Mouse (Mus musculus) left cerebral cortex, adult 18-20 months (tissue): ENCODE measurements around the gene Vps37c. TPM values are rescaled to one million over a fixed set of nuclear protein-coding genes. Genes with fewer than 3 reads are reported as not detected.

Source experiments
- DNase-seq, 2 experiments: peaks; one replicate each; pipeline ENCODE4 v3.0.0; 2021 to 2022; ENCODE audit warnings: low spot score in 2 of 2, mixed read lengths in 1 of 2
- total RNA-seq, 2 experiments: library from RNA; stranded (reverse); gene quantifications; 2 replicates each; pipeline ENCODE4 v1.2.3; 2021

Gene Vps37c
- total RNA-seq, 2 experiments from 2014 or later = 21.7 to 25.8 TPM

- no peak for DNase-seq
Observed at GRCm38 (mm10) chr19:10685081-10685480, 3.5 kb upstream of the Vps37c start.

- no peak for DNase-seq
Observed at GRCm38 (mm10) chr19:10685727-10686126, 2.8 kb upstream of the Vps37c start.

GRCm38 (mm10) chr19:10689470-10690166 is 1.1 kb downstream of the Vps37c start:
- DNase-seq = no peak

- no peak for DNase-seq
Observed at GRCm38 (mm10) chr19:10690336-10690735, 1.8 kb downstream of the Vps37c start.

GRCm38 (mm10) chr19:10691121-10691520 is 2.6 kb downstream of the Vps37c start:
- DNase-seq = no peak

DNA sequence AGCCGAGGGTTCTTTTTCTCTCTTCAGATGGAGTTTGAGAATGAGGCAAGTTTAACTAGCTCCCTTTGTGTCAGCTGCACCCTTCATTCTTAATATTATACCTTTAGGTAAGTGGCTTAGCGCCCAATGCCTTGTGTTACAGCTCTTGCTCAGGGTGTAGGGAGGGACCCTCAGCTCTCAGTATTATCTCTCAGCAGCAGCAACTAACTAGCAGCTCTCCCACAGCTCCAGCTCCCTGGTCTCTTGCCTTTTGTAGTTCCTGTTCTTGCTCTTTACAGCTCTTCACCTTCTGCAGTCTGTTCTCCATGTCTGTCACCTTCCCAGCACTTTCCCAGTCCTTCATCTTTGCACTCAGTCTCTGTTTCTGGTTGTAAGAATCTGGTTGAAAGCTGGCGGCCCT is 3.1 kb downstream of the Vps37c start:
- no peak for DNase-seq

DNA sequence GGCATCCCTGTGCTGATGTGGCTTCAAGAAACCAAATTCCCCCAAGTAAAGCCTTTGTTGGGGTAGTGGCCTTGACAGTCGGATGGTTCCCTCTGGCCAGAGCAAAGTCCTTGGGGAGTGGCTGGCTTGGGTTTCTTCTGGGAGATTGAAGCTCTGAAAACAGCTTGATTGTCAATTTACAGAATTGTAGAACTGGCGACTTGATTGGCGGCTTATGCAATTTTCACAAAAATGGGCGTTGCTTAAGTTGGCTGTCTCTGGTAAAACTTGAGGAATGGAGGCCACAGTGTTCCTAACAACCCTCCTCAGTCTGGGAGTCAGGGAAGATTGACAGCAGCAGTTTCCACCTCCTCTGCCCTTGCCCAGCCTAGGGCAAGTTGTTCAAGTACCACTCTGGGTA is 3.8 kb downstream of the Vps37c start:
- DNase-seq = no peak

GRCm38 (mm10) chr19:10693926-10694682 is 5.6 kb downstream of the Vps37c start:
- DNase-seq = no peak

DNA sequence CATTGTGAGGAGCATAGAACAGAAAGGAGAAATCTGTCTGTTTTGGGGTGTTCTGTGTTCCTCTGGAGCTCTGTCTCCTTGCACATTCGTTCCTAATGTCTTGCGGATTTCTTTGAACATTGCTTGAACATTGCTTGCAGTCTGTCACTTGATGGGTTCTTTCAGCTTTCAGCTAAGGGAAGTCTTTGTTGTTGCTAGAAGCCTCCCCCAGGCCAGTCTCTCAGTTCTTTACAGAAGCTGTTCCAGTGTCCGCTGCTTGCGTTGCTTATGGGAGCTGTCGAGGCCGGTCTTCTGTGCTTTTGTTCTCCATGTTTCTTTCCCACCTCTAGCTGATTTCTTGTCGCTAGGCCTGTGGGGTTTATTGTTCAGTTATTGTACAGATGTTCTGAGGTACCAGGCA is 7.3 kb downstream of the Vps37c start:
- no peak for DNase-seq

DNA sequence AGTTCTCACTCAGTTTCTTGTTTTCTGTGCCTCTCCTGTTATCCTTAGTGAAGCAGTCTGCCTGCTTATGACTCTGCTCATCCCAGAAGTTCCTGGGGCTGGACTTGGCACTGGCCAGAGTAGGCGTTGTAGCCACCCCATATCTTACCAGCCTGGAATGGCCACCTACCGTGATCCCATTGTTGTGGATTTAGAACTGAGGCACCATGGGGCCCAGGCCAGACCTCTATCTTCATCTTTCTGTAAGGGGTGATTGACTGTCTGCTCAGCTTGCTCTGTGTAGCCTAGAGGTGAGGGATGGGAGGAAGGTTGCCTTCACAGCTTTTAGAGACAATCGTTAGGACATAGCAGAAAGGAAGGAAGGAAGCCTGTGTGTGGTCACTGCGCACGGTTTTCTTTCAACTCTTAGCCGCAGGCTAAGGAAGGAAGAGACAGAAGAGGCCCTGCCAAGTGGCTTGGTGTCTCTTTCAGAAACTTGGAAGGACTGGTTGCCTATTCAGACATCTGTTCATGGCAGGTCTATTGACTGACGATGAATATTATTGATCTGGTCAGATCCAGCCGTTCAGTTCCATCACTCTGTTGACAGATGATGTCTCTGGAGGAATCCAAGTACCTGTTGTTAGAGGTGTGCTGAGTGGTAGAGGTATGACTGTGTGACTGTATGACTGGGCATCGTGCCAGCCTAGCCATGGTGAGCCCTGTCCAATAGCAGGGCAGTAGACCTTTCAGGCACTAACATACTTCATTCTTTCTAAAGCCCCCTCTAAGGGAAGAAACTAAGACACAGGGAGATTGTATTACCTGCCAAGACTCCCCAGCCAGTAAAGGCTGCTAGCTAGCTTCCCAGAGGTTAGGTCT is 9.8 kb downstream of the Vps37c start:
- DNase-seq = no peak

GRCm38 (mm10) chr19:10699851-10700250 is 11.3 kb downstream of the Vps37c start:
- no peak for DNase-seq

- no peak for DNase-seq
Observed at GRCm38 (mm10) chr19:10701013-10701726, 12.6 kb downstream of the Vps37c start.

DNA sequence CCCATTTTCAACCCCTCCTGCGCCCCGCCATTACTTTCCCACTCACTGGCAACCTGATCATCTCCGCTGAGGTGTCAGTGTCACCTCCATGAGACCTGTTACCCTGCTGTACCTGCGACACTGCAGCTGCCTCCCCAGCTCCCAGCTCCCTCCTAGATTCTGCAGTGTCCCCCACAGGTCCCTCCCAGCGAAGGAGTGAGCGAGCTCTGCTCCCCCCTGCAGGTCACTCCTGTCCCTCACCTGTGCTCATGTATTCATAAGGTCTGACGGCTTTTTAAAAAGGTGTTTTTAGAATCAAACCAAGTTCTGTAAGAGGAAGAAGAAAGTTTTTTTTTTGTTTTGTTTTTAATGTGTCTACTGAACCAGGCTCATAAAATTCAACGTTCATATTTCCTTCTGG is 13.6 kb downstream of the Vps37c start:
- DNase-seq = no peak

GRCm38 (mm10) chr19:10703470-10703869 is 14.9 kb downstream of the Vps37c start:
- DNase-seq = no peak

DNA sequence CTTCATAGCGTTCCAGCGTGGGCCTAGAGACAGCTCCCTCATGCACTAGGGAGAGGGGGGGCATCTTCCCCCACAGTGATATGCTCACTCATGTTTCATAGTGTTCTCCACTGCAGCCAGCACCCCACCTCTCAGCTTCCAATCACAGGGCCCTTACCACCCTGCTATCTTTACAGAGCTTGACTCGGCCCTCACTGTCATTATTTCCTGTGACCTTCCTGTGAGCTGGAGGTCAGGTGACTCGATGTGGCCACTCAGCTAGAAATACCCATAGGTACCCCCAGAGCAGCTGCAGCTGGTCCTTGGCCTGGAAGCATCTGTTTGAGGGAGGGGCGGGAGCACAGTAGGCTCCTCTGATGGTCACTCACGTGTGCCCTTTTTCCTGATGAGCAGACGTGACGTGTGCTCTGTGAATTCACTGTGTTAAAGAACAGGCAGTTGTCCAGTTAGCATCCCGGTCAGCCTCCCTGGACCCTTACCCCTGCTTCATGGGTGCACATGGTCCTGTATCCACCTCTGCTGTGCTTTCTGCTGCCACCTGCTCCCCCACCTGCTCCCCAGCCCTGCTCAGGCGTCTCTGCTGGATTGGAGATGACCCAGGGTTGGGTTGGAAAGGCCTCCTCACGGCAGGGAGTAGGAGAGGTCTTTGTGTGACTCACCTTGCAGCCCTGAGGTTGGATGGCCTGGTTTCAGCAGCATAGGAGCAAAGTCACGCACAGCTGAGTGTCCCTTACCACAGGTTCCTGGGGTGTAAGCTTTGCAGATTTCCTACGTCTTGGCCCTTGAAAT is 18.7 kb downstream of the Vps37c start:
- DNase-seq = no peak

- DNase-seq = no peak
Observed at GRCm38 (mm10) chr19:10707881-10708280, 19.3 kb downstream of the Vps37c start.

- DNase-seq = no peak
Observed at GRCm38 (mm10) chr19:10708900-10709299, 20.4 kb downstream of the Vps37c start.

DNA sequence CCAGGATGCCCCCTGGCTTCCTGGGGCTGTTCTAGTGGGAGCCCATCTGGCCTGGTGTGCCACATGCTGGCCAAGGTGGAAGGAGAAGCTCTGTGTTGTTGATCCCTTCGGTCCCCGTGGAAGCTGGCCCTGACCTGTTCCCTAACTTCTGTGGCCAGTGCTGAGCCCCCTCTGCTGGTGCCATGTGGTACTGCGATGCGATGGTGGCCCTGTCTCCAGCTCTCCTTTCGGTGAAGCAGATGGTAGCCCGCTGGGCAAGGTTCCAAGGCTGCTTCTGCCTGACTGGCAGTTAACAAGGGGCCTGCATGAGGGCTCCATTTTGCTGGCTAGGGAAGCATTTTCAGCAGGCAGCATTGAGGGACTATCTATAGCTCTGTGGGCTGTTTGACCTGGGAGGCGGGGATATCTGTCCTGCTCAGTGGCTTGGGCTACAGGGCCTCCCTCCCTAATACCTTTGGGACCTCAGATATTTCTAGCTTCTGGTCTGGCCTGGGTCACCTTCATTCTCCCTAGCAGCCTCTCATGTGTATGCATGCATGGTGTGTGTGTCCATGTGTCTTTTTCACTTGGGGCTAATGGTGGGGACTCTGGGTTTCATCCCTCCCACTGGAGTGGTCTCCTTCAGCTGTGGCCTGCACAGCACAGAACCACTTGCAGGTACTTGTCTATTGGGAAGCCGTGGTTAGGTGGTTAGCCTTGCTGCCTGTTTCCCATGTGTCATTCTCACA is 21.0 kb downstream of the Vps37c start:
- DNase-seq = peak; percentile 99 to 100

DNA sequence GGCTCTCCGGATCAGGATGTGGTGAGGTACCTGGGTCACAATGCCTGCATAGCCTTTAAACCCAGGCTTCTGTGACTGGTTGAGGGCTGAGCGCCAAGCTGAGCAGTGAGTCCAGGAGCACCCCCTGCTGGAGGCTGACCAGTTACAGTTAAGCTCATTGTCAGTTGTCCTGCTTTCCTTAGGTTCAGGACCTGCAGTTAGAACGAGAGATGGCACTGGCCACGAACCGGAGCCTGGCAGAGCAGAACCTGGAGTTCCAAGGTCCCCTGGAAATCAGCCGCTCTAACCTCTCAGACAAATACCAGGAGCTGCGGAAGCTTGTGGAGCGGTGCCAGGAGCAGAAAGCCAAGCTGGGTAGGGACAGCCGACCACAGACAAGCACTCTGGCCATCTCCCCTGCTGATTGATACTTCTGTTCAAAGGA is 21.6 kb downstream of the Vps37c start:
- peak; percentile 72 to 77 for DNase-seq

DNA sequence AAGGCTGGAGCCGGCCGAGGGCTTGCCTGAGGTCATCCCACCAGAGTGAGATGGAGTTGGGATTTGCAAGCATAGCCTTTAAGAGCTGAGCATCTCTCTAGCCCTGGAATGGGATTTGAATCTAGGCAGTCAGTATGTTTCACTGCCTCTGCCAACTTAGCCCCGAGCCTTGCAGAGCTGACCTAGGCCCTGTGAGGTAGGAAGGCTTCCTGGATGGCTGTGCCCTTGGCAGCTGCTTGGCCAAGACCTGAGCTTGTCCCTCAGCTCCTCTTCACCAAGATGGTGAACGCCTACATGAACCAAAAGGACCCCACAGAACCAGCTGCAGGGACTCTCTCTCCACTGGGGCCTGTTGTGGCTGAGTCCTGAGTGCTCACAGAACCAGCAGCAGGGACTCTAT is 22.2 kb downstream of the Vps37c start:
- no peak for DNase-seq
